Mouse (Mus musculus) neural tube, embryonic 12.5 days (tissue): ENCODE data around the gene Smim24. TPM values are rescaled to one million over a fixed set of nuclear protein-coding genes. Genes with fewer than 3 reads are reported as not detected.

ENCODE experiments used
- ATAC-seq: fragments of 200-750 bp; cut with Nextera tagmentation; 2 replicates; pipeline ENCODE4 v1.8.0; 2017; ENCODE audit warnings: low read depth, mild to moderate bottlenecking, moderate TSS enrichment, moderate library complexity; ENCODE audit not compliant: low FRiP score
- H3K27ac ChIP-seq: fragments of 300-500 bp; sonication (generic); 2 replicates; pipeline ENCODE4 v1.5.1; 2016
- H3K27me3 ChIP-seq: fragments of 300-500 bp; sonication (generic); replicated peaks from 2 replicates; pipeline ENCODE4 v1.6.1; 2016; ENCODE audit warnings: mild to moderate bottlenecking
- H3K36me3 ChIP-seq: fragments of 300-500 bp; sonication (generic); 2 replicates; pipeline ENCODE4 v1.6.1; 2016; ENCODE audit warnings: mild to moderate bottlenecking
- H3K4me1 ChIP-seq: fragments of 300-500 bp; sonication (generic); 2 replicates; pipeline ENCODE4 v1.6.1; 2016
- H3K4me2 ChIP-seq: fragments of 300-500 bp; sonication (generic); replicated peaks from 2 replicates; pipeline ENCODE4 v1.6.1; 2016; ENCODE audit warnings: mild to moderate bottlenecking
- H3K4me3 ChIP-seq: fragments of 300-500 bp; sonication (generic); 2 replicates; pipeline ENCODE4 v1.5.1; 2016
- H3K9ac ChIP-seq: fragments of 300-500 bp; sonication (generic); 2 replicates; pipeline ENCODE4 v1.6.1; 2016; ENCODE audit warnings: mild to moderate bottlenecking
- H3K9me3 ChIP-seq: fragments of 300-500 bp; sonication (generic); 2 replicates; pipeline ENCODE4 v1.6.1; 2016; ENCODE audit warnings: mild to moderate bottlenecking
- WGBS: fragments of 180-500 bp; shearing (Covaris S2); methylation state at CpG from one replicate; pipeline ENCODE4 v1.1.7; 2016; 5-methylcytosine and 5-hydroxymethylcytosine counted together
- polyA plus RNA-seq: library from polyadenylated mRNA; unstranded; fragments of >200 nt; fragmentation: Nextera tagmentation; extraction: Ambion mirVana; gene quantifications from 2 replicates; pipeline ENCODE4 v1.2.1, GENCODE M21; 2016

Gene Smim24
- polyA plus RNA-seq, 1 experiment from 2014 or later, result 2.1 TPM

GRCm38 (mm10) chr10:81421797-81422100 is 28.9 kb downstream of the Smim24 start:
- H3K9ac ChIP-seq, result 0 out of 2 replicates have a peak overlapping the region, but pooled peaks have one; percentile 8
- H3K9me3 ChIP-seq, result no peaks in the 10 kb centered on the region
- H3K27me3 ChIP-seq, result peaks cover 35% of the 10 kb centered on the region
- H3K4me3 ChIP-seq, result no peak overlapping the region
- 80% methylated on average over 5 of the region's 5 CpGs for WGBS
- no peak overlapping the region for H3K27ac ChIP-seq
- no peak overlapping the region for H3K4me2 ChIP-seq
- H3K4me1 ChIP-seq, result peaks cover 54% of the 10 kb centered on the region
- 0 out of 2 replicates have a peak, but pooled peaks cover 7% of the 10 kb centered on the region for H3K36me3 ChIP-seq
- no peak for ATAC-seq

GRCm38 (mm10) chr10:81422191-81422590 is 29.3 kb downstream of the Smim24 start:
- ATAC-seq, result no peak
- Histone ChIP-seq H3K4me1 (peaks cover 54% of the 10 kb centered on the region), H3K9me3 (no peaks in the 10 kb centered on the region), H3K4me3 (no peak overlapping the region), H3K27ac (no peak overlapping the region), H3K4me2 (no peak overlapping the region), H3K36me3 (0 out of 2 replicates have a peak, but pooled peaks cover 7% of the 10 kb centered on the region), H3K27me3 (peaks cover 40% of the 10 kb centered on the region), H3K9ac (no peak overlapping the region)
- WGBS, result 82% methylated on average over 6 of the region's 6 CpGs

DNA sequence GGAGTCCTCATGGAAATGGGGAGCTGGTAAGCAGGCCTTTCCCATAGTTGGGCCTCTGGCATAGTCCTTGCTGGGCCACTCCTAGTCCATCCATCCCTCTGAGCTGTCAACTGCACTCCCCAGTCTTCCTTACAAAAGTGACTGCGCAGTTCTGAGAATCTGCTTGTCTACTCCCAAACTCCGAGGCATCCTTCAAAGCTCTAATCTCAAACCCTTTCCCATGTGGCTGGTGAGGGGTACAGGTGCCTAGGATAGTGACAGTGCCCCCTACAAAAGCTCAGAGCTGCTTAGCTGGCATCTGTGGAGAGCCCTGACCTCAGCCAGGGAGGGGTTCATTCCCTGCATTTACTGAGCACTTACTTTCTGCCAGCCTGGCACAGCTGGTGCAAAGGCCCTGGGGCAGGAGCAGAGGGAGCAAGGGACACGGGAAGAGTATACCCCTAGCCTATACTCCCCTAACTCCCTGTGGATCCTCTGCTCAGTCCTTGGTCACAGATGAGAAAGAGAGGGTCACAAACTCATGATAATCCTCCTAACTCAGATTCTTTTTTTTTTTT is 29.9 kb downstream of the Smim24 start:
- no peak overlapping the region for H3K4me2 ChIP-seq
- no peak overlapping the region for H3K27ac ChIP-seq
- no peak overlapping the region for H3K9ac ChIP-seq
- H3K27me3 ChIP-seq, result peaks cover 45% of the 10 kb centered on the region
- H3K9me3 ChIP-seq, result no peaks in the 10 kb centered on the region
- ATAC-seq, result no peak
- 82% methylated on average over 3 of the region's 3 CpGs for WGBS
- 0 out of 2 replicates have a peak, but pooled peaks cover 7% of the 10 kb centered on the region for H3K36me3 ChIP-seq
- no peak overlapping the region for H3K4me3 ChIP-seq
- H3K4me1 ChIP-seq, result peaks cover 50% of the 10 kb centered on the region

DNA sequence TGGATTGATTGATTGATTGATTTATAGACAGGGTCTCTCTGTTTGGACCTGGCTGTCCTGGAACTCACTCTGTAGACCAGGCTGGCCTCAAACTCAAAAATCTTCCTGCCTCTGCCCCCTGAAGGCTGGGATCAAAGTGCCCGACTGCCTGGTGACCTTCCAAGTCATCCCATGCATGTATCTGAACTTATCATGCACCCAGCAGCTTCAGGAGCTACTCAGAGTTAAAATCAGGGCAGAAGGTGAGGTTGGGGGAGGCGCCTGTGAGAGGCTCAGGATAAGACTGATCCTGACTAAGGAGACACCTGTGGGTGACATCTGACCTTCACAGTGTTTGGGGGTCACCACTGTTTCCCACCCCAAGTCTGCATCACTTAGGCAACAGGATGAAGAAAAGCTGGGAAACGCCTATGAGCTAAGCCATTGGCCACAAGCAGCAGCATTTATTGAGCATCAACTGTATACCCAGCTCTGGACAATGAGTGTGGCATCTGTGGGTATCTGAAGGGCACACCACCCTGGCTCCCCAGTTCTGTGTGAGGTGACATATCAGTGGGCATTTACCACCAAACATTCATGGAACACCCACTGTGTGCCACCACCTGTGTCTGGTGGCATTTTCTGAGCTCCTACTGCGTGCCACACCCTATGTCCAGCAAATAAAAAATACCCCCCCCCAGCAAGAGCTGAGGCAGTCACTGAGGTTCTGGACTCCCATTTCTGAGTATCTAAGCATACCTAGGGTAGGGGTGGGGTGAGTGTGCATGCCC is 30.8 kb downstream of the Smim24 start:
- ATAC-seq, result no peak
- H3K27ac ChIP-seq, result no peak overlapping the region
- H3K27me3 ChIP-seq, result peaks cover 54% of the 10 kb centered on the region
- no peak overlapping the region for H3K4me3 ChIP-seq
- no peaks in the 10 kb centered on the region for H3K9me3 ChIP-seq
- H3K9ac ChIP-seq, result no peak overlapping the region
- H3K4me2 ChIP-seq, result peak overlapping the region; percentile 65; the same call in 1 of the 2 replicates
- H3K4me1 ChIP-seq, result peaks cover 43% of the 10 kb centered on the region
- 57% methylated on average over 4 of the region's 4 CpGs for WGBS
- 0 out of 2 replicates have a peak, but pooled peaks cover 7% of the 10 kb centered on the region for H3K36me3 ChIP-seq

- Histone ChIP-seq H3K27me3 (peaks cover 59% of the 10 kb centered on the region), H3K4me1 (peaks cover 40% of the 10 kb centered on the region), H3K9me3 (no peaks in the 10 kb centered on the region), H3K9ac (no peak overlapping the region), H3K27ac (no peak overlapping the region), H3K4me3 (no peak overlapping the region), H3K36me3 (0 out of 2 replicates have a peak, but pooled peaks cover 7% of the 10 kb centered on the region), H3K4me2 (peak overlapping the region; percentile 65)
- ATAC-seq, result no peak
- 3% methylated on average over 24 of the region's 25 CpGs for WGBS
Measured at GRCm38 (mm10) chr10:81424246-81425051, 31.6 kb downstream of the Smim24 start.

GRCm38 (mm10) chr10:81425236-81425850 is 32.5 kb downstream of the Smim24 start:
- Histone ChIP-seq H3K4me1 (peaks cover 46% of the 10 kb centered on the region), H3K9me3 (no peaks in the 10 kb centered on the region), H3K9ac (no peak overlapping the region), H3K4me3 (no peak overlapping the region), H3K27me3 (peaks cover 59% of the 10 kb centered on the region), H3K27ac (no peak overlapping the region), H3K36me3 (0 out of 2 replicates have a peak, but pooled peaks cover 1% of the 10 kb centered on the region), H3K4me2 (peak overlapping the region; percentile 65)
- 28% methylated on average over 10 of the region's 10 CpGs for WGBS
- no peak for ATAC-seq

GRCm38 (mm10) chr10:81426081-81426671 is 33.3 kb downstream of the Smim24 start:
- Histone ChIP-seq H3K27me3 (peaks cover 61% of the 10 kb centered on the region), H3K9ac (peak overlapping the region; percentile 55), H3K9me3 (no peaks in the 10 kb centered on the region), H3K4me3 (peak overlapping the region; percentile 42), H3K27ac (no peak overlapping the region), H3K4me2 (peak overlapping the region; percentile 65), H3K4me1 (peaks cover 50% of the 10 kb centered on the region), H3K36me3 (no peaks in the 10 kb centered on the region)
- 1% methylated on average over 19 of the region's 33 CpGs for WGBS
- ATAC-seq, result no peak

DNA sequence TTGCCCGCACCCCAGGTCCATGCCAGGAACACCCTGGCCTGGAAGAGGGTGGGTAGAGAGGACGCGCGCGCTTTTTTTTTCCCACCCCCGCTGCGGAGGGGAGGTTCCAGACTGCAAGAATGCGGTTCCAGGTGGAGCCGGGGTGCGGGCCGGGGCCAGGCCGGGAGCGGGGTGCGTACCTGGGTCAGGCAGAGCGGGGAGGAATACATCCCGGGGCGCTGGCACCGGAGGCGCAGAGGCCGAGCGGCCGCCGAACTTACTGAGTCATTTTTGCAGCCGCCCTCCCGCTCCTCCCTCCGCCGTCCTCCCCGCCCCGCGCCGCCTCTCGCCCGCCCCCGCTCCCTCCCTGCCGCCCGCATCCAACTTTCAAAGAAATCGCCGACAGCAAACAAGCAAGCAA is 34.0 kb downstream of the Smim24 start:
- Histone ChIP-seq H3K4me2 (peak overlapping the region; percentile 65), H3K4me3 (peak overlapping the region; percentile 42), H3K9me3 (no peaks in the 10 kb centered on the region), H3K4me1 (peaks cover 55% of the 10 kb centered on the region), H3K27ac (no peak overlapping the region), H3K9ac (peak overlapping the region; percentile 55), H3K27me3 (peaks cover 68% of the 10 kb centered on the region), H3K36me3 (no peaks in the 10 kb centered on the region)
- no peak for ATAC-seq
- WGBS, result under 1% methylated on average over 38 of the region's 38 CpGs

- no peak for ATAC-seq
- H3K27ac ChIP-seq, result no peak overlapping the region
- peaks cover 69% of the 10 kb centered on the region for H3K27me3 ChIP-seq
- H3K4me3 ChIP-seq, result peak overlapping the region; percentile 42
- peak overlapping the region; percentile 55 for H3K9ac ChIP-seq
- H3K36me3 ChIP-seq, result no peaks in the 10 kb centered on the region
- peak overlapping the region; percentile 65 for H3K4me2 ChIP-seq
- H3K4me1 ChIP-seq, result peaks cover 55% of the 10 kb centered on the region
- 37% methylated on average over 3 of the region's 3 CpGs for WGBS
- no peaks in the 10 kb centered on the region for H3K9me3 ChIP-seq
Measured at GRCm38 (mm10) chr10:81427327-81427726, 34.5 kb downstream of the Smim24 start.

DNA sequence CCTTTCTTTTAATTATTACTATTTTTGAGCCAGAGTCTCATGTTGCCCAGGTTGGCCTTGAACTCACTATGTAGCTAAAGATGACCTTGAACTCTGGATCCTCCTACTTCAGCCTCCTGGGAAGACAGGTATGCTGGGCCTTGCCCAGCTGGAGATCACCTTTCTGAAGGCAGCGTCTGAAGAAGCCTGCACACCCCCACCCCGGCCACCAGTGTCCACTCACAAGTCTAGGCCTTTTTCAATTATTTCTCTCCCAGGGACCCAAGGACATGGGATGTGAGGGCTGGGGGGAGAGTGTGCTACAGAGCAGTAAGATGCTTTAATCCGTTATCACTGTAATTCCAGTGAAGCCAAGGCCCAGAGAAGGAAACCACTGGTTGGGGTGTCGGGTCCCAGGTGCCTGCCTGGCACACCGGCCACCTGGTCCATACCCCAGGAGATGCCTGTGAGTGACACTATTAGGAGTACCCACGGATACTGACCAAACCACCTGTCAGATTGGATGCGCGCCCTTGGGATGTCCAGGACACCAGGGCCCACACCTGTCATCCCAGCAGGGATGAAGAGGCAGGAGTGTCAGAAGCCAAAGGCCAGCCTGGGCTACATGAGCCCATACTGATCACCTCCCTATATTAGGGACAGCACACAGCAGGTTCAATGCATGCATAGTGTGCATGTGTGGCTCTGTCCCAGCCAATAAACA is 35.1 kb downstream of the Smim24 start:
- Histone ChIP-seq H3K9me3 (no peaks in the 10 kb centered on the region), H3K27me3 (peaks cover 71% of the 10 kb centered on the region), H3K27ac (no peak overlapping the region), H3K4me3 (no peak overlapping the region), H3K4me1 (peaks cover 55% of the 10 kb centered on the region), H3K4me2 (no peak overlapping the region), H3K9ac (no peak overlapping the region), H3K36me3 (no peaks in the 10 kb centered on the region)
- no peak for ATAC-seq
- 71% methylated on average over 8 of the region's 8 CpGs for WGBS

DNA sequence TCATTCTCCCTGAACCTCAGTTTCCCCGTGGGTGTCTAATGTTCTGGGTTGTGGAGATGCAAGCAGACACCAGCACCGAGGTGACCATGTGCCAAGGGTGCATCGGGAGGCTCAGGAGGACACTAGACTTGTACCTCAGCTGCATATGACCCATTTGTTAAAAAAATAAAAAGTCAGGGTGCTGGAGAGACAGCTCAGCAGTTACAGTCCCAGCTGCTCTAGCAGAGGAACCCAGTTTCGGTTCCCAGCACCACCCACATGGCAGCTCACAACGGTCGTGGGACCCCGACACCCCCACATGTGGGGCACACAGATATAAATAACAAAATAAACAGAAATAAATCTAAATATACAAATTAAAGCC is 35.6 kb downstream of the Smim24 start:
- Histone ChIP-seq H3K36me3 (no peaks in the 10 kb centered on the region), H3K4me1 (peaks cover 61% of the 10 kb centered on the region), H3K27me3 (peaks cover 69% of the 10 kb centered on the region), H3K4me3 (no peak overlapping the region), H3K4me2 (no peak overlapping the region), H3K9me3 (no peaks in the 10 kb centered on the region), H3K27ac (no peak overlapping the region), H3K9ac (no peak overlapping the region)
- WGBS, result 87% methylated on average over 7 of the region's 7 CpGs
- ATAC-seq, result no peak
